Mouse (Mus musculus) R1 (cell line): ENCODE data around the gene Lyzl4.

Source experiments
- DNase-seq: peaks from one replicate; pipeline ENCODE4 v3.0.0-alpha.2; 2018; ENCODE audit warnings: low read depth, low spot score

Gene Lyzl4

GRCm38 (mm10) chr9:121653668-121654067 is 11.8 kb upstream of the Lyzl4 start:
- DNase-seq = no peak

DNA sequence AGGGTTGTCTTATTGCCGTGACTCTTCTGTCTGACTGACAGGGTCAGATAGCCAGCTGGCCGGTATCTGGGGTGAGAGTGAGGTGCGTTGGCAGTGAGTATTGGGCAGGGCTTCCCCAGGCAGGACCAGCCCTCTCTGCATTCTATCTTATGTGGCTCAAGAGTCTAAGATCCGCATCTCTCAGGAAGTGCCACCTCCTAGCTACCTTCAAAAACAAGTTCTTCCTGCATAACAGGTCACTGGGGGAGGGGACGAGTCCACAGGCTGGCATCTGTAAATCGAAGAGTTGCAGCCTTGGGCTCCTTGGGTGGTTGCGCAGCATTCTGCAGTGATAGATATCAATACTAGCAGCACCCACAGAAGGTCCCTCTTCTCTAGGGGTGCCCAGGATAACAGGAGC is 5.1 kb upstream of the Lyzl4 start:
- no peak for DNase-seq

GRCm38 (mm10) chr9:121644855-121645254 is 3.0 kb upstream of the Lyzl4 start:
- DNase-seq = no peak

DNA sequence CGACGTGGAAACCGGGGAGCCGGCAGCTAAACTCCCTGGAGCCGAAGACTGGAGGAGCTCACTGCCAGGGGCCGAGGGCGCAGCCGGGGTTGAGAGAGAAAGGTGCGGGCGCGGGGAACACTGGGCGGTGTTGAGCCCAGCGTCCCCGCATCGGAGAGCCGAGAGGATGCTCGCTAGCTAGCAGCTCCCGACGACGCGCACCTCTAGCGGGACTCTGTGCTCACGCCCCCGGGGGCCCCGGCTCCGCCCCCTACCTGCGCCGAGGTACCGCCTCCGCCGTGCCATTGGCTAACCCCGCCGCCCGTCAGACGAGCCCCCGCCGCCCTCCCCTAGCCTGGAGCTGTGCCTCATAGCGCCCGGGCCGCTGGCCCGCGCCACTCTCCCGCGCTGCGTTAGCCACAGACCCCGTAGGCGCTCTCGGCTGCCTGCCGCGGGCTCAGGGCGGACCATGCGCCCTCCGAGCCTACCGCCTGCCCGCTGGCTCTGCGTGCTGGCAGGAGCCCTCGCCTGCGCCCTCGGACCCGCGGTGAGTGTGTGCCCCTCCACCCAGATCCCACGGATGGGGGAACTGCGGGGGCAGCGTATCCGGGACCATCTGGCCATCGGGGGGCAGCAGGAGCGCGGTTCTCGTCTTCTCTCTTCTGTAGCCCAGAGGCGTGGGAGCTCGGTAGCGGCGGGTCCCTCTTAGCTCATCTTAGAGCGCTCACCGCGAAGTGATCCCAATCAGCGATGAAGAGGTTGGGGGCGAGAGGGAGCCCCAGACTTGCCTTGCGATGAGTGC is 695 bp upstream of the Lyzl4 start, which contains the start of gene Vipr1:
Gene Vipr1 (plus strand): TSS at position 316 of the 781 bp plus-strand sequence.
- peak; percentile 86 for DNase-seq

DNA sequence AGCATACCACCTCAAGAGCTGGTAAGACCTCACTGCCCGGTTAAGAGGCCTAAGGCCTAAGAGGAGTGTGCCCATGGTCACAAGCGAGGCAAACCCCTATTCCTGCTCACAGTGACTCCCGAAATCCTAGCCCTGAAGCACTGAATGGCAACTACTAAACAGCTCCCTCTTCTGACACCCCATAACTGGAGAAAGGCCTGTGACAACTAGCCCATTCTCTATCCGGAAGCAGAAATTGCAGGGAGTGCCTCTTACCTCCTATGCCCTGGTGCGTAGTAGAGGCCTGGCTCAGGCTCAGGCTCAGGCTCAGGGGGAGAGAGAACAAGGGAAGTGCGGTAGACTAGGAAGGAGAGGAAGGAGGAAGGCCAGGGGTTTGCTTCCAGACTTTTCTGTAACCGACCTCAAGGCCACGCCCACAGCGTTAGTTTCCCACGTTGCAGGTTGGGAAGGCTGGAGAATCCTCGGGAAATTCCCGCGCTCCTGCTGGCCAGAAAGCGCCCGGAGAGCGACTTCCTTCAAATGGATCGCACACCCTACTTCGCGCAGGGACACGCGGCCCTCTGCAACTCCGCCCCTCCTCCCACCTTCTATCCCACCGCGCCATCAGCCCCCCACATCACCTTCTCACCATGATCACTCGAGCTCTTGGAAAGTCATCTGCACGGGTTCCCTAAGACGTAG is 521 bp downstream of the Lyzl4 start:
- peak; percentile 71 for DNase-seq

DNA sequence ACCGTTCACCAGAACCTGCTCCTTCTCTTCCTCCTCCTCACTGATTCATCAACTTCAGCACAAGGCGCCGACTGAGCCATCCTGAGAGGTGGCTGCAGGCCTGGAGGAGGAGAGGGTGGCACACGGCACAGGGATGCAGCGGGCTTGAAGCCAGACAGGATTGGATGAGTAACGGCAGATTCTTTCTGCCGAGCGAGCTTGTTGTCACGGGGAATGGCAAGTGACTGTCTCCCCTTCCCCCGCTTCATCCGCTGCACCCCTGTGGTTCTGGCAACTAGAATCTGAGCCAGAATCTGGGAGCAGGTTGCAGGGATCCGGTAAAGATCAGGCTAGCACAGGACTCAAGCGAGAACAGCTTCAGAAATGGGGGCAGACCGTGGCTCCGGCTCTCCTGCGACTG is 2.1 kb downstream of the Lyzl4 start:
- DNase-seq = peak; percentile 4

GRCm38 (mm10) chr9:121635835-121636576 is 5.9 kb downstream of the Lyzl4 start:
- no peak for DNase-seq

- no peak for DNase-seq
Measured at GRCm38 (mm10) chr9:121633306-121633705, 8.6 kb downstream of the Lyzl4 start.

DNA sequence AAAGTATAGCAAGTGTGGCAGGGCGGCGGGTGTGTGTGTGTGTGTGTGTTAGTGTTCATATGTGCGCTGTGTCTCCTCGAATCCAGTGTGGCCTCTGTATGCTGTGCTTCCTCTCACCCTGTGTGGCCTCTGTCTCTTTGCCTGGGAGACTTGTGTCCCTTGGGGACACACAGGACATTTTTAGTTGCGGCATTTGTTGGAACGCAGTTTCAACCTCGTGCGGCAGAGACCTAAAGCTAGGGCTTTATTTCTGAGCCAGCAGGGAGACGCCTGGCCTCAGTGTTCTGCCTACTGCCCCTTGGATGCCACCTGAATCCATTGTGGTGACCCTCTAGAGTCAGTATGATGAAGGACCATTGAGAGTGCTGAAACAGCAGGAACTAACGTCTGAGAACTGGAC is 9.0 kb downstream of the Lyzl4 start:
- DNase-seq = no peak

DNA sequence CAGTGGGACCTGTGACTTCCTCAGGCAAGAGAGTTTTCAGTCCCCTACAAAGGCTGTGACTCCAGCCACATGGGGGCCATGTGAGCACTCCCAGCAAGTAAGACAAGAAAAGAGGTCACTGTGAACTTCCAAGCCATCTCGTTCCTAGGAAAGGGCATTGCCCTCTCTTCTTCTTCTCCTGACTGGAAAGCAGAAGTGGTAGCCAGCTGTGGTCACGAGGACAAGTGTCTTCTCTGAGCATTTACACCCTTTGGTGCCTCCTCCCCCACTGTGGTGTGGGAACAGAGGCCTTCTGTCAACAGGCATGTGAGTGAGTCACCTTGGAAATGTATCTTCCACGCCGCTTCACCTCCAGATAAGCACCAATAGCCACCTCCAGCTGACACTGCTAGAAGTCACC is 9.9 kb downstream of the Lyzl4 start:
- no peak for DNase-seq

- no peak for DNase-seq
Measured at GRCm38 (mm10) chr9:121630627-121631026, 11.3 kb downstream of the Lyzl4 start.

DNA sequence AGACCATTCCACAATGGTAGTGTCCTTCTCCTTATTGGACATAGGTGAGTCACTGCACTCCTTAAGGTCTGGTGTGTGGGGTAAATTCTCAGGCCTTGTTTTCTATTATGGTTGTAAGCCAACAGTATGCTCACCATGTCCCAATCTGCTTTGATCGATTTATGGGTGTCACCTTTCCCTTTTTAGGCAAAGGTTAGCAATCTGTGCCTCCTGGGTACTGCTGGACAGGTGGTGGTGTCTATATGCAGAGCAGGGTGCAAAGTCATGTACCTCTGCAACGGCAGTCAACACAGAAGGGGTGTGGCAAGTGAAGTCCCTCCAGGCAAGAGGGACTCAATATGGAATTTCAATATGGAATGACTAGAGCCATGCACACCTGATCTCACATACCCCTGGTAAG is 17.0 kb downstream of the Lyzl4 start:
- DNase-seq = no peak

GRCm38 (mm10) chr9:121623235-121623634 is 18.7 kb downstream of the Lyzl4 start:
- no peak for DNase-seq

- no peak for DNase-seq
Measured at GRCm38 (mm10) chr9:121619441-121619840, 22.5 kb downstream of the Lyzl4 start.

GRCm38 (mm10) chr9:121616471-121616870 is 25.4 kb downstream of the Lyzl4 start:
- DNase-seq = peak; percentile 14

DNA sequence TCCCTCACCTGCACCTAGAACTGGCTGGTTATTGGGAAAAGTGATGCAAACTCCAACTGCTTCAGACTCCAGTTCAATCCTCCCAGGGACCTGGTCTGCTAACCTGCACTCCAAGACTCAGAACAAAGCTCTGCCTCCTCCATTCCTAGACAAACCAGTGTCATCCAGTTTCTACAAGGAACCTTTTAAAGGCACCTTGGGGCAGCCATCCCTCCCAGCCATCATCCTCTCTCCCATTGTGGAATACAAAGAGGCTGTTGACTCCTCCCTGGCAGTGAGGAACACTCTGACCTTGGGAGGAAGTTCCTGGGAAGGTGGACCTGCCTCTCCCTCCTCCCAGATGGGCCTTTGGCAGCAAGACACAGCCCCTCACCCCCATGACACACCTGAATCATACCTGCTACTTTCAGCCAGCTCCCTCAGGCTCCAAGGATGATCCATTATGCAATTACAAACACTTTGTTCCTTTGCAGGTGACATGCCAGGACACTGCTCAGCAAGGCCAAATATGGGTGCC is 27.6 kb downstream of the Lyzl4 start:
- peak; percentile 48 for DNase-seq

DNA sequence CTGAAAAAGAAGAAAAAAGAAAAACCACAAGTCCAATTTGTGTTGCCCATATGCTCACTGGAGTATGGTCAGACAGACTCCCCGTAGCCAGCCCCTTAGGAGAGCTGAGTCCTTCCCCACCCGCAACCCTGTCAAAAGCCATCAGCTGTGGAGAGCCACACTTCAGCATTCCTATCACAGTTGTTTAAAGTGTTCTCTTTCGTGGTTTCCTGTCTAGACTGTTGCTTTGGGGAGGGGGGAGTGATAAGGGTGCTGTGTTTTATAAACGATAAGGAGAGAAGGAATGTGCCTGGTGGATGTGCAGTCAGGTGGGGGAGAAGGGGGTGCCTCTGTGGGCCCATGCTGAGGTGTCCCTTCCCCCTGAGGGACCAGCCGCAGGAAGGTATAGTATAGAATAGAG is 28.7 kb downstream of the Lyzl4 start:
- DNase-seq = no peak

GRCm38 (mm10) chr9:121609381-121609780 is 32.5 kb downstream of the Lyzl4 start:
- no peak for DNase-seq

- no peak for DNase-seq
Measured at GRCm38 (mm10) chr9:121606498-121607096, 35.3 kb downstream of the Lyzl4 start.

- peak; percentile 74 for DNase-seq
Measured at GRCm38 (mm10) chr9:121605414-121606278, 36.2 kb downstream of the Lyzl4 start.

DNA sequence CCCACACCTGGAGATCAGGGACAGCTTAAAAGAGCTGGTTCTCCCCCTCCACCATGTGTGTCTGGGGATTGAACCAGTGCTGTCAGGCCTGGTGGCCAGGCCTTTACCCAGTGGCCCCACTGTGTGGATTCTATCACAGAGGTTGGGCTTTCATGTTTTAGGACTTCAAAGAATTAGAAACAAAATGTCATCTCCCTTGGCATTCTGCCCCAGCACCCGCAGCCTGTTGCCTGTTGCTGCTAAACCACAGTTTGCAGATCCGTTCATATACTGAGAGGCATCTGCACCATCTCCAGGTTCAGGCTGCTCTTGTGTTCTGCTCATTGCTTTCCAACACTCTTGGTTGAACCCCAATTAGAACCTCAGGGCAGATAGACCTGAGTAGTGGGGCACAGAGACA is 39.5 kb downstream of the Lyzl4 start:
- no peak for DNase-seq
